Mouse (Mus musculus): ENCODE data around the gene Clmp. TPM values are rescaled to one million over a fixed set of nuclear protein-coding genes. Genes with fewer than 3 reads are reported as not detected.

The Clmp gene
- polyA plus RNA-seq (2012; ENCODE audit: insufficient read depth, insufficient read length, missing spikeins) = 2.0 TPM in 2 replicates

DNA sequence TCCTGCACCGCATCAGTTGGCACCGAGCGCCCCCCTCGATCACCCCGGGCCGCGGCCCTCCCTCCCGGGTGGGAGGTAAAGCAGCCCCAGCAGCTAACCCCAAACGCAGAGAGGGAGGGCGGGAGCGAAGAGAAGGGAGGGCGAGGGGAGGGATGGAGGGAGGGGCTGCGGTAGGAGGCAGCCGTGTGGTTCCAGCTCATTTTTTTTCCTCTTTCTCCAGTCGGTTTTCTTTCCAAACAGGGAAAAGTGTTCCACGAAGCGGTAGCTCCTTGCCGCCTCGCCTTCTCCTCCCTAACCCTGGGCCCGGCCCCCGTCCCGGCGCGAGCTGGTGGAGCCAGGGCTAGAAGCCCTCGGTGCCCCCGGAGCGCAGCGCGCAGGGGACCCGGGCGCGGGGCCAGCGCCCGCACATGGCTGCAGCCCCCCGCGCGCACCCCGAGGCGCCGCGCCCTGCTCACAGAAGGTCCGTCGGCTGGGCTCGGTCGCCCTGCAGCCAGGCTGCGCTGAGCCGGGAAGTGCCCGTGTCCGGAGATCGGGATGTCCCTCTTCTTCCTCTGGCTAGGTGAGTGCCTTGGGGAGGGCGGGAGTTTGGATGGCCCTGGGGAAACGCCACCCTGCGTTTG is at the start of gene Clmp:
Gene Clmp, plus strand, starts transcription at position 162 of the 620 bp plus-strand sequence.
- Histone ChIP-seq H3K27ac (ENCODE audit: insufficient read depth, low read depth, low read length) (no peak within 1 kb of the TSS), H3K4me1 (ENCODE audit: control insufficient read depth, insufficient read depth, low read length) (peaks cover 2% of the 10 kb centered on the region; the same call in 1 of the 2 replicates), H3K4me3 (ENCODE audit: insufficient read depth, low read length) (peak within 1 kb of the TSS; percentile 54)
- TF ChIP-seq POLR2A (IDR thresholded peaks at IDR 0.05; ENCODE audit: borderline replicate concordance, low read depth, low read length) (no peak), CTCF (IDR thresholded peaks at IDR 0.05; ENCODE audit: low read depth, low read length) (no peak)

- Histone ChIP-seq H3K4me1 (ENCODE audit: control insufficient read depth, insufficient read depth, low read length) (peaks cover 23% of the 10 kb centered on the region), H3K4me3 (ENCODE audit: insufficient read depth, low read length) (no peak overlapping the region), H3K27ac (ENCODE audit: insufficient read depth, low read depth, low read length) (no peak overlapping the region)
- TF ChIP-seq CTCF (IDR thresholded peaks at IDR 0.05; ENCODE audit: low read depth, low read length) = peak; percentile 93
- no peak for TF ChIP-seq POLR2A (IDR thresholded peaks at IDR 0.05; ENCODE audit: borderline replicate concordance, low read depth, low read length)
Measured at GRCm38 (mm10) chr9:40636054-40636453, 49.7 kb upstream of the Clmp start.

GRCm38 (mm10) chr9:40637705-40638393 is 47.9 kb upstream of the Clmp start:
- H3K4me3 ChIP-seq (ENCODE audit: insufficient read depth, low read length) = peak overlapping the region; percentile 68
- peaks cover 35% of the 10 kb centered on the region for H3K4me1 ChIP-seq (ENCODE audit: control insufficient read depth, insufficient read depth, low read length)
- TF ChIP-seq POLR2A (IDR thresholded peaks at IDR 0.05; ENCODE audit: borderline replicate concordance, low read depth, low read length) = no peak
- TF ChIP-seq CTCF (IDR thresholded peaks at IDR 0.05; ENCODE audit: low read depth, low read length) = no peak
- peak overlapping the region; percentile 71; the same call in 1 of the 2 replicates for H3K27ac ChIP-seq (ENCODE audit: insufficient read depth, low read depth, low read length)

DNA sequence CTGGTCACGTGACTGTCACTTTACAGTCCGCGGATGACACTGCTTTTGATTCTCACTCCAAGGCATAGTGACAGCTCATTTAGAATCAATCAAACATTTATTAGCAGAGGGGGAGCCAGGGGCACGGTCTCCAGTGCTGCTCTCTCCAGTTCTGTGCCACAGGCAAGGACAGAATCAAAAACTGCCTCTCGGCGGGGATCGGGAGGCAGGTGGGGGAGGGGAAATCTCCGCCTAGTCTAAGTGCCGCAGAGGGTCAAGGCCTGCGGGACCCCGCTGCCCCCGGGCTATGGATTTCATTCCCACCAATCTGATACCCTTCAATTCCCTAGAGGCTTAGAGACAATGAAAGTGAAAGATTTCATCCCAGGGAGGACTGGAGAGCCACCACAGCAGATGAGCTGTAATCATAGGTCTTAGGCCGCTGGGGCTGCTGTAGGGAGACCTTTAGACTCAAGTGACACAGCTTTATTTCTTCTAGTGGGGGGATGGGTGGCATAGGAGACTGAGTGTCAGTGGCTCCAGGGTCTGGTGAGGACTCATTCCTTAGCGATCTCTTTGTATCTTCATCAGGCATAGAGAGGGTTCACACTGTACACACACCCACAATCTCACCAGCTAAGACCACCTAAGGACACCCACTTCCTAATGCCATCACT is 47.2 kb upstream of the Clmp start:
- Histone ChIP-seq H3K27ac (ENCODE audit: insufficient read depth, low read depth, low read length) (peak overlapping the region; percentile 71), H3K4me3 (ENCODE audit: insufficient read depth, low read length) (peak overlapping the region; percentile 68), H3K4me1 (ENCODE audit: control insufficient read depth, insufficient read depth, low read length) (peaks cover 36% of the 10 kb centered on the region)
- no peak for TF ChIP-seq POLR2A (IDR thresholded peaks at IDR 0.05; ENCODE audit: borderline replicate concordance, low read depth, low read length)
- TF ChIP-seq CTCF (IDR thresholded peaks at IDR 0.05; ENCODE audit: low read depth, low read length) = no peak

DNA sequence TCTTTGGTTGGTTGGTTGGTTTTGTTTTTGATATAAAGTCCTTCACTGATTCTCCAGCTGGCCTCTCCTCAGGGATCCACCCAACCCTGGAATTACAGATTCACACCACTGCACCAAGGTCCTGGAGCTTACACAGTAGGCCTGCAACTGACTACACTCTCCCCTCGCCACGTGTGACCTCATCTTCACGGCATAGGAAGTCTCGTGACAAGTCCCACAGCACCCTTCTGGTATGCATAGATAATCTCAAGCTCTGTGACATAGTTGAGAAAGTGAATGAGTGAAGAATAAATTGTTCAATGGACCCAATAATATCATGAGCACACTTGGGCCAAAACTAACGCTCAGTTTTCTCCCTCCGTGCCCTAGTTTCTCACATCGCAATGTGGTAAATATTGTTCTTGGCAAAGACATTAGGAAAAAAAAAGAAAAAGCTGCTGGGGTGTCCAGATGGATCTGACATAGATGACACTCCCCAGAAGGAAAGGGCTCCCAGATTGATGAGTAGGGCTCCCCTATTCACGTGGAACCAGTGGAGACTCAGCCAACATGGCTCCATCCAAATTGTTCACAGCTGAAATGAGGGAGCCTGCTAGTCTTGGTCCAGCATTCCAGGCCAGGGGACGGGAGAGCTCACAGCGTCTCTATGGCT is 46.1 kb upstream of the Clmp start:
- Histone ChIP-seq H3K4me1 (ENCODE audit: control insufficient read depth, insufficient read depth, low read length) (peaks cover 36% of the 10 kb centered on the region), H3K4me3 (ENCODE audit: insufficient read depth, low read length) (no peak overlapping the region), H3K27ac (ENCODE audit: insufficient read depth, low read depth, low read length) (no peak overlapping the region)
- TF ChIP-seq CTCF (IDR thresholded peaks at IDR 0.05; ENCODE audit: low read depth, low read length) (no peak), POLR2A (IDR thresholded peaks at IDR 0.05; ENCODE audit: borderline replicate concordance, low read depth, low read length) (no peak)

GRCm38 (mm10) chr9:40641318-40641717 is 44.4 kb upstream of the Clmp start:
- TF ChIP-seq POLR2A (IDR thresholded peaks at IDR 0.05; ENCODE audit: borderline replicate concordance, low read depth, low read length) (no peak), CTCF (IDR thresholded peaks at IDR 0.05; ENCODE audit: low read depth, low read length) (no peak)
- Histone ChIP-seq H3K4me3 (ENCODE audit: insufficient read depth, low read length) (no peak overlapping the region), H3K4me1 (ENCODE audit: control insufficient read depth, insufficient read depth, low read length) (peaks cover 31% of the 10 kb centered on the region), H3K27ac (ENCODE audit: insufficient read depth, low read depth, low read length) (no peak overlapping the region)

- no peak for TF ChIP-seq POLR2A (IDR thresholded peaks at IDR 0.05; ENCODE audit: borderline replicate concordance, low read depth, low read length)
- no peak for TF ChIP-seq CTCF (IDR thresholded peaks at IDR 0.05; ENCODE audit: low read depth, low read length)
- H3K27ac ChIP-seq (ENCODE audit: insufficient read depth, low read depth, low read length) = no peak overlapping the region
- H3K4me3 ChIP-seq (ENCODE audit: insufficient read depth, low read length) = no peak overlapping the region
- H3K4me1 ChIP-seq (ENCODE audit: control insufficient read depth, insufficient read depth, low read length) = peaks cover 31% of the 10 kb centered on the region
Measured at GRCm38 (mm10) chr9:40642470-40643220, 43.1 kb upstream of the Clmp start.

GRCm38 (mm10) chr9:40649444-40649843 is 36.3 kb upstream of the Clmp start:
- peaks cover 23% of the 10 kb centered on the region for H3K4me1 ChIP-seq (ENCODE audit: control insufficient read depth, insufficient read depth, low read length)
- no peak overlapping the region for H3K27ac ChIP-seq (ENCODE audit: insufficient read depth, low read depth, low read length)
- no peak for TF ChIP-seq CTCF (IDR thresholded peaks at IDR 0.05; ENCODE audit: low read depth, low read length)
- TF ChIP-seq POLR2A (IDR thresholded peaks at IDR 0.05; ENCODE audit: borderline replicate concordance, low read depth, low read length) = no peak
- H3K4me3 ChIP-seq (ENCODE audit: insufficient read depth, low read length) = no peak overlapping the region

DNA sequence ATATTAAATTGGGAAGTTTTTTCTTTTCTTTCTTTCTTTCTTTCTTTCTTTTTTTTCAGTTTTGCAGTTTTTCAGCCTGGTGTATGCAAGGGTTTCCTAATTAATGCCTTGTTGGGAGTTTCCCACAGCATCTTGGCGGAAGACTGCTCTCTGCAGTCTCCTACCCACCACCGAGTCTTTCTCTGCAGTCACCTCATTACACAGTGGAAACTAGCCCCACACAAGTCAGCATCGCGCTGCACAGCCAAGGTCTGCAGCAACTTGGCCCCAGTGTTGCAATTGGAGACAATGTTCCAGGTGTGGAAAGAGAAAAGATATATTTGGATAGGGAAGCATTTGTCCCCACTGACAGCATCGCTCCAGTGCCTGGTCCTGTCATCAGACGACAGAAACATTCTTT is 35.8 kb upstream of the Clmp start:
- TF ChIP-seq POLR2A (IDR thresholded peaks at IDR 0.05; ENCODE audit: borderline replicate concordance, low read depth, low read length) (no peak), CTCF (IDR thresholded peaks at IDR 0.05; ENCODE audit: low read depth, low read length) (no peak)
- H3K27ac ChIP-seq (ENCODE audit: insufficient read depth, low read depth, low read length) = no peak overlapping the region
- no peak overlapping the region for H3K4me3 ChIP-seq (ENCODE audit: insufficient read depth, low read length)
- peaks cover 23% of the 10 kb centered on the region for H3K4me1 ChIP-seq (ENCODE audit: control insufficient read depth, insufficient read depth, low read length)

Measured in bone marrow macrophage, adult 2 months (primary cell).